Mouse (Mus musculus) stomach, embryonic 14.5 days (tissue): Measurements from ENCODE around the gene Plet1. TPM values are rescaled to one million over a fixed set of nuclear protein-coding genes. Genes with fewer than 3 reads are reported as not detected.

Source experiments
- ATAC-seq: fragments of 200-750 bp; cut with Nextera tagmentation; 2 replicates; pipeline ENCODE4 v1.8.0; 2017; ENCODE audit warnings: low read depth, moderate TSS enrichment; ENCODE audit not compliant: insufficient number of reproducible peaks, insufficient read depth, low FRiP score
- H3K27ac ChIP-seq: fragments of 300-500 bp; sonication (generic); 2 replicates; pipeline ENCODE4 v1.5.1; 2014; ENCODE audit warnings: mild to moderate bottlenecking, low read length, moderate library complexity, mixed read lengths
- H3K27me3 ChIP-seq: fragments of 300-500 bp; sonication (generic); 2 replicates; pipeline ENCODE4 v1.6.1; 2014; ENCODE audit warnings: low read length, control low read depth, mixed read lengths; ENCODE audit not compliant: control insufficient read depth, insufficient read depth
- H3K36me3 ChIP-seq: fragments of 300-500 bp; sonication (generic); 2 replicates; pipeline ENCODE4 v1.6.1; 2014; ENCODE audit warnings: mild to moderate bottlenecking, control low read depth, low read length, moderate library complexity, mixed read lengths; ENCODE audit not compliant: control insufficient read depth, insufficient read depth
- H3K4me1 ChIP-seq: fragments of 300-500 bp; sonication (generic); 2 replicates; pipeline ENCODE4 v1.6.1; 2014; ENCODE audit warnings: low read length, control low read depth, mixed read lengths; ENCODE audit not compliant: control insufficient read depth, insufficient read depth
- H3K4me2 ChIP-seq: fragments of 300-500 bp; sonication (generic); replicated peaks from 2 replicates; pipeline ENCODE4 v1.6.1; 2014; ENCODE audit warnings: low read depth, low read length, control low read depth
- H3K4me3 ChIP-seq: fragments of 300-500 bp; sonication (generic); 2 replicates; pipeline ENCODE4 v1.5.1; 2014; ENCODE audit warnings: low read depth, low read length, control low read depth
- H3K9ac ChIP-seq: fragments of 300-500 bp; sonication (generic); replicated peaks from 2 replicates; pipeline ENCODE4 v1.6.1; 2014; ENCODE audit warnings: low read depth, mild to moderate bottlenecking, control low read depth, low read length, moderate library complexity, mixed read lengths
- H3K9me3 ChIP-seq: fragments of 300-500 bp; sonication (generic); 2 replicates; pipeline ENCODE4 v1.6.1; 2016; ENCODE audit warnings: low read depth, low read length, control low read depth; ENCODE audit not compliant: control insufficient read depth
- WGBS: fragments of 180-500 bp; shearing (Covaris S2); extraction: QIAGEN DNeasy Blood & Tissue Kit; methylation state at CpG from one replicate; pipeline ENCODE4 v1.1.7; 2014; 5-methylcytosine and 5-hydroxymethylcytosine counted together
- polyA plus RNA-seq: library from polyadenylated mRNA; unstranded; fragments of >200 nt; fragmentation: Nextera tagmentation; extraction: Ambion mirVana; gene quantifications from 2 replicates; pipeline ENCODE4 v1.2.1, GENCODE M21; 2014

Plet1 gene
- polyA plus RNA-seq, 1 experiment from 2014 or later: 2.4 TPM

DNA sequence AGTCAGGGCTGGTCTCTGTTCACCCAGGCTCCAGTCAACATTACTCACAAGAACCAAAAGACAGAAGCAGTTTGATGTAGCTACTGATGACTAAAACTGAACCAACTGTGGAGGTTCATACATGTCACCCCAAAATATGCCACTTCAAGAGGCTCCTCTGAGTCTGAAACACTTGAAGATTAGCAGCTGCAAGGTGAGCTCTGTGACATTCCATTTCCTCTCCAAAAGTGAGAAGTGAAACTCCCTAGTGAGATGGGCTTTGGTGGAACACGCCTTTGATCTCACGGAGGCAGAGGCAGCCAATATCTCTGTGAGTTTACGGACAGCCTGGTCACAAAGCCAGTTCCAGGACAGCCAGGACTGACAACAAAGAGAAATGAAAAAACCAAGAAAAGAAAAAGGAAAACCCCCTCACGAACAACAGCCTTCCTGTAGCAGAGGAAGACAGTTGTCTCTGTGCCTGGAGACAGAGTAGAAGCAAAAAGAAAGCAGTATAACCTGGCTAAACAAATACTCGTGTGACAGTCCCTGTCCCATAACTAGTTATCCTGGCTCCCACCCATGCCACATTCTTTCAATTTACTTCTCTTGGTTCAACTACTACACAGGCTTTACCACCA lies 53.6 kb downstream of the Plet1 start:
- WGBS: 50% methylated on average over 5 of the region's 5 CpGs

GRCm38 (mm10) chr9:50548936-50549335 lies 54.6 kb downstream of the Plet1 start:
- Histone ChIP-seq H3K9ac (no peak overlapping the region), H3K27ac (no peak overlapping the region), H3K4me1 (no peaks in the 10 kb centered on the region), H3K4me3 (no peak overlapping the region), H3K9me3 (no peaks in the 10 kb centered on the region), H3K27me3 (no peaks in the 10 kb centered on the region), H3K36me3 (no peaks in the 10 kb centered on the region), H3K4me2 (no peak overlapping the region)
- WGBS: 73% methylated on average over 4 of the region's 4 CpGs
- no peak for ATAC-seq

More for the DNA sequence above, 53.6 kb downstream of the Plet1 start:
- no peaks in the 10 kb centered on the region for H3K9me3 ChIP-seq
- H3K27me3 ChIP-seq: no peaks in the 10 kb centered on the region
- no peak for ATAC-seq
- H3K9ac ChIP-seq: no peak overlapping the region
- no peaks in the 10 kb centered on the region for H3K4me1 ChIP-seq
- no peak overlapping the region for H3K4me3 ChIP-seq
- no peak overlapping the region for H3K27ac ChIP-seq
- no peak overlapping the region for H3K4me2 ChIP-seq
- no peaks in the 10 kb centered on the region for H3K36me3 ChIP-seq

GRCm38 (mm10) chr9:50552206-50552605 lies 57.9 kb downstream of the Plet1 start:
- Histone ChIP-seq H3K36me3 (no peaks in the 10 kb centered on the region), H3K9ac (no peak overlapping the region), H3K4me1 (no peaks in the 10 kb centered on the region), H3K4me2 (no peak overlapping the region), H3K4me3 (no peak overlapping the region), H3K27ac (no peak overlapping the region), H3K9me3 (no peaks in the 10 kb centered on the region), H3K27me3 (no peaks in the 10 kb centered on the region)
- 71% methylated on average over 5 of the region's 5 CpGs for WGBS
- no peak for ATAC-seq

DNA sequence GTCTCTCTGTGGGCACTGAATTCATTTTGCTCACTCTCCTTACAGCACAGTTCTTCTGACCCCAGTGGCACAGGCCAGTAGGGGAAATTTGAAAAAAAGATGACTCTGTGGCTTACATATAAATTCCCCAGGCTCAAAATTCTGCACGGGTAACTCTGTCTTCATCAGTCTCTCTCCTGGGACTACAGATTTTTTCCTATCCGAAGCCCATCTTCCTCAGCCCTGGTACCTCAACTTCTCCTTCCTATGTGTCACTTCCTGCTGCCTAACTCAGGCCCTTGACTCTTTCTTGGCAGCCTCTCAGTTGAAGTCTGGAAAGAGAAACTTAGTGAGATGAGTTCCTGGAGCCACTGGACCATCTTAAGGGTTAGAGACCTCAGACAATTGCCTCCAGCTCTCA lies 59.2 kb downstream of the Plet1 start:
- no peaks in the 10 kb centered on the region for H3K27me3 ChIP-seq
- no peaks in the 10 kb centered on the region for H3K9me3 ChIP-seq
- no peak overlapping the region for H3K27ac ChIP-seq
- no peak overlapping the region for H3K4me2 ChIP-seq
- no peak for ATAC-seq
- H3K36me3 ChIP-seq: no peaks in the 10 kb centered on the region
- 82% methylated on average over 2 of the region's 2 CpGs for WGBS
- no peak overlapping the region for H3K9ac ChIP-seq
- H3K4me1 ChIP-seq: no peaks in the 10 kb centered on the region
- H3K4me3 ChIP-seq: no peak overlapping the region

DNA sequence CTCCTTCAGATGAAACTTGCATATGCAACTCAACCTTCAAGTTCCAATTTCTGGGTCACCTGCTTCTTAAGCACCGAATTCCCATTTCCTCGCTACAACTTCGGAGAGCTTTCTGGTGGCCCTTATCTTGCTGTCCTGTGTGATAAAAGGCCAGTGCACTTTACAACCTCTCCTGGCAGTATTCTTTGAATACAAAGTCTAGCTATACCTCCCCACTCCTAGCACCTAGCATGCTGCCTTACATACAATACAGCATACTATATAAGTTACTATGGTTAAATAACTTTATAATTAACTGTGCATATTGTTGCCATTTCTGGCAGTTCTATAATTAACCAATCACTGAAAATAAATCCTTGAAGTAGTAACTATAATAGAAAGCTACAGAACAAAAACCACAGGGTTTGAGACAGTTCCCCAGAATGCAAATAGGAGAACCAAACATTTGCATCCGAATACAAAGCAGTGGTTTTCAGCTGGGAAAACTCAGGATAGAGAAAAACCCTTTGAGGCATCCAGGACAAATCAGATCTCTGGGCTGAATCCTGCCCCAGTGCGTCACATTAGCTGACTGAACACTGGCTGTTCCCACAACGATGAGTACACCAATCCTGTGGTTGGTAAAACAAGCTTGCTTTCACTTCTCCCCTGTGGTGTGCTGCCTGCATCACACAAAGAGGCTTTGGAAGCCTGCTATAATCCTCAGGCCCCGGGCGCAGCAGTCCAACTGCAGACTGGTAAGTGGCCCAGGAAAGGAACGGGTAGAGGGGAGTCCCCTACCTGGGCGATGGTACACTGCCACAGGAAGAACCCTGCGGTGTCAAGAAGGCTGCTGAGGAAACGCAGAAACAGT lies 60.1 kb downstream of the Plet1 start, which contains the start of gene Il18:
Gene Il18, plus strand, starts transcription at position 587 of the 853 bp plus-strand sequence.
- Histone ChIP-seq H3K9ac (no peak within 1 kb of the TSS), H3K9me3 (no peaks in the 10 kb centered on the region), H3K4me1 (no peaks in the 10 kb centered on the region), H3K4me3 (no peak within 1 kb of the TSS), H3K36me3 (no peaks in the 10 kb centered on the region), H3K27me3 (no peaks in the 10 kb centered on the region), H3K27ac (no peak within 1 kb of the TSS), H3K4me2 (no peak within 1 kb of the TSS)
- ATAC-seq: no peak
- WGBS: 32% methylated on average over 12 of the region's 12 CpGs

DNA sequence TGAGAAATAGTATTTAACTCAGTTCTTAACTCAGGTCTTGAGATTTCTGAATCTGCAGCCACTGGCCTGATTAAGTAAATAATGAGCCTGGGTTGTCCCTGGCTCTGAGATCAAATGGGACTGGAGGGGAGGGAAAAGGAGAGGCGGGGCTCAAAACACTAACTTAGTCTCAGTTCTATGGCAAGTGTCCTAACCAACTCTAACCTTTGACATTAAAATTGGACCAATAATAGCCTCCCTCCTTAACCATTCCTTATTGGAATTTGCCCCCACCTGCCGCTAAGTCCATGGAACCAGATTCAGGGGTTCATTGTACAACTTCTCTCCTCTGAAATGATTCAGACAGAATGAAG lies 60.7 kb downstream of the Plet1 start, which contains the start of gene Bco2:
Gene Bco2, minus strand, starts transcription at position 88 of the 353 bp plus-strand sequence.
- ATAC-seq: no peak
- no peaks in the 10 kb centered on the region for H3K9me3 ChIP-seq
- 29% methylated on average over 2 of the region's 2 CpGs for WGBS

More for the DNA sequence above, 60.7 kb downstream of the Plet1 start, which contains the start of gene Bco2:
- Histone ChIP-seq H3K27me3 (no peaks in the 10 kb centered on the region), H3K4me3 (no peak within 1 kb of the TSS), H3K4me1 (no peaks in the 10 kb centered on the region), H3K27ac (no peak within 1 kb of the TSS), H3K4me2 (no peak within 1 kb of the TSS), H3K36me3 (no peaks in the 10 kb centered on the region), H3K9ac (no peak within 1 kb of the TSS)

Other genes starting within 250 kb of the Plet1 start
- 361 and 375 TPM in 2 replicates for gene Rpl10-ps3, start 149.6 kb upstream of the Plet1 start, polyA plus RNA-seq
- gene Pts, start 34.2 kb downstream of the Plet1 start, polyA plus RNA-seq: 96.7 and 99.4 TPM in 2 replicates
- gene Il18, start 60.3 kb downstream of the Plet1 start, polyA plus RNA-seq: 7.9 and 9.1 TPM in 2 replicates
- gene Bco2, start 60.7 kb downstream of the Plet1 start, polyA plus RNA-seq: 0.26 and 0.42 TPM in 2 replicates
- not detected in 2 replicates for gene Tex12, start 66.8 kb downstream of the Plet1 start, polyA plus RNA-seq
- 295 and 307 TPM in 2 replicates for gene Sdhd, start 109.3 kb downstream of the Plet1 start, polyA plus RNA-seq
- 272 and 288 TPM in 2 replicates for gene Timm8b, start 109.4 kb downstream of the Plet1 start, polyA plus RNA-seq
- 4.7 and 5.4 TPM in 2 replicates for gene Pih1d2, start 122.8 kb downstream of the Plet1 start, polyA plus RNA-seq
- gene Nkapd1, start 122.9 kb downstream of the Plet1 start, polyA plus RNA-seq: 26.2 and 29.5 TPM in 2 replicates
- 47.9 and 51.5 TPM in 2 replicates for gene Dlat, start 165.3 kb downstream of the Plet1 start, polyA plus RNA-seq
- gene Dixdc1, start 245.0 kb downstream of the Plet1 start, polyA plus RNA-seq: 11.4 and 12.7 TPM in 2 replicates